Mouse (Mus musculus) cerebellum, adult 2 months (tissue): ENCODE measurements around the gene Alg9. TPM values are rescaled to one million over a fixed set of nuclear protein-coding genes. Genes with fewer than 3 reads are reported as not detected.

Experiments
- DNase-seq, 2 experiments: peaks; one replicate each; pipeline ENCODE4 v3.0.0; 2021
- H3K27ac ChIP-seq: fragments of 200-500 bp; 2 replicates; pipeline ENCODE4 v1.5.1; 2012; ENCODE audit warnings: low read length, control low read depth, inconsistent platforms; ENCODE audit not compliant: insufficient read depth
- H3K27me3 ChIP-seq: fragments of 200-500 bp; 2 replicates; pipeline ENCODE4 v1.6.1; 2012; ENCODE audit warnings: inconsistent platforms, mild to moderate bottlenecking, low read length, moderate library complexity; ENCODE audit not compliant: control insufficient read depth, insufficient read depth
- H3K4me1 ChIP-seq: fragments of 200-500 bp; 2 replicates; pipeline ENCODE4 v1.6.1; 2011; ENCODE audit warnings: low read length; ENCODE audit not compliant: control insufficient read depth, insufficient read depth
- H3K4me3 ChIP-seq: fragments of 200-500 bp; replicated peaks from 2 replicates; pipeline ENCODE3; 2011; ENCODE audit warnings: mild to moderate bottlenecking, low read depth, low read length, control low read depth; ENCODE audit not compliant: insufficient read depth
- CTCF ChIP-seq: fragments of 200-500 bp; IDR thresholded peaks from 2 replicates; pipeline ENCODE4 v1.5.1; 2011; ENCODE audit warnings: low read depth, mild to moderate bottlenecking, control low read depth, low read length, moderate library complexity, borderline replicate concordance; ENCODE audit not compliant: insufficient read depth
- POLR2A ChIP-seq: fragments of 200-500 bp; IDR thresholded peaks from 2 replicates; pipeline ENCODE4 v1.6.1; 2011; ENCODE audit warnings: low read length, control low read depth, borderline replicate concordance; ENCODE audit not compliant: insufficient read depth
- WGBS: fragments of 180-500 bp; shearing (Covaris S2); methylation state at CpG from one replicate; pipeline ENCODE4 v1.1.7; 2018; 5-methylcytosine and 5-hydroxymethylcytosine counted together
- polyA plus RNA-seq: library from polyadenylated mRNA; depleted of rRNA; stranded (reverse); fragments of >200 nt; gene quantifications from 2 replicates; pipeline ENCODE4 v1.2.3, GENCODE M21; 2012

Gene Alg9
- polyA plus RNA-seq, 1 experiment, result 22.5 TPM

DNA sequence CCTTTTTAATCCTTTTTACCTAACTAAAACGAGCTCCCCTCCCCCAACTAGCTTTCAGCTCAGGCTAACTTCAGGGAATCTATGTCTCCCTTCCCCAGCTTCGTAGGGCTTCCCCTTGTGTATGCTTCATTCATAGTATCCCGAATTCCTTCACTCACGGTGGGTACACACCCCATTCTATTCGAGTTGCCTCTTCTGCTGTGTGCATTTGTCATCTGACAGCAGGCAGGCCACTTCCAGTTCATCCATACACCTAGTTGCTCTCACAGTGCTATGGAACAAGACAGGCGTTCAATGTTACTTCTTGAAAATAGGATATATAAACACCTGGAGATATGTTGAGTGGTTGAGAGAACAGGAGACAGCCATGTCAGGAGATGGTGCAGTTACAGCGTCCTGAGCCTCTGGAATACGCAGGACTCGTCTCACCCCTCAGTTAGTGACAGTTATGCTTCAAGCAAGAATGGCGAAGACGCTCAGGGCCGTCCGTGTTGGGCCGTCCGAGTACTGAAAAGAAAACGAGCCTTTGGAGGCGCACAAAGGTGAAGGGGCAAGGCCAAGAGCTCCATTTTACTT, 7.2 kb upstream of the Alg9 start:
- no peaks in the 10 kb centered on the region for H3K27me3 ChIP-seq
- TF ChIP-seq CTCF (no peak), POLR2A (no peak)
- H3K4me1 ChIP-seq, result no peaks in the 10 kb centered on the region
- peak overlapping the region; percentile 18 for H3K27ac ChIP-seq
- WGBS, result 2% methylated on average over 17 of the region's 17 CpGs
- DNase-seq, result peak in 1 of 2 experiments; percentile 32
- H3K4me3 ChIP-seq, result peak overlapping the region; percentile 69

DNA sequence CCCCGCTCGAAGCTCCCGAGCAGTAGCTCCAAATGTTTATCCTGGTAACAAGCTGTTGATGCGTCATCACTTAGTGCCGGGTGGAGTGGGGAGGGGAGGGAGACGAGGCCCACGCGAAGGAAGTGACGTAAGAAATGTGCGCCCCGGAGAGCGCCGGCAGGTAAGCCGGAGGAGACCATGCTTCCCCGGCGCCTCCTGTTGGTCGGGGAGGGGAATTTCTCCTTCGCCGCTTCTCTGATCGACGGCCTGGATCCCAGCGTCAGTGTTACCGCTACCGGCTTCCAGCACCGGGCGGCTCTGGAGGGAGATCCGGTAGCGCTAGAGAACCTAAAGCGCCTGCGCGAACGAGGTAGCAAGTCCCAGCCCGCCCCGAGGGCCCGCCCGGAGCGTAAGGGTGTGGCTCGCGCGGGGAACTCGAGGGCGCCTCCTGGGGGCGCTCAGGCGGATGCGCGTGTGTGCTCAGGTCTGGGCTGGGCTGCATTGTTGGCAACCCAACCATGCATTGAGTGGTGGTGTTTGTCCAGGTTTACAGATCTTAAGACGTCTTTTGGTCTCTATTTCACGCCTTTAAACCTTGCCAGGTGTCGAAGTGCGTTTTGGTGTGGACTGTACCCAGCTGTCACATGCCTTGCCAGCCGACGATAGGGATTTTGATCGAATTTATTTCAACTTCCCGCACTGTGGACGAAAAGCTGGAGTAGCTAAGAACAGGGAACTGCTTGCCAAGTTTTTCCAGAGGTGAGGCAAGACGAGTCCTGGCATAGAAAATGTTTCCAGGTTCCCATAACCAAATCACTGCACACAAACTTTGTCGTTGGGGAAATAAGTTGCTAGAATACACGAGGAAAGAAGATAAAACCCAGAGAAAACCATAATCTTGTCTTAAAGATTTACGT, 6.5 kb upstream of the Alg9 start, which contains the start of gene Fdxacb1:
Fdxacb1 (plus strand) TSS at position 130 of the 896 bp plus-strand sequence.
- Histone ChIP-seq H3K4me1 (no peaks in the 10 kb centered on the region), H3K27ac (peak within 1 kb of the TSS; percentile 58), H3K4me3 (peak within 1 kb of the TSS; percentile 69), H3K27me3 (no peaks in the 10 kb centered on the region)
- 3% methylated on average over 59 of the region's 59 CpGs for WGBS
- TF ChIP-seq POLR2A, result peak; percentile 66; the same call in 1 of the 2 replicates
- TF ChIP-seq CTCF, result peak; percentile 61
- DNase-seq, result peak; percentile 99

DNA sequence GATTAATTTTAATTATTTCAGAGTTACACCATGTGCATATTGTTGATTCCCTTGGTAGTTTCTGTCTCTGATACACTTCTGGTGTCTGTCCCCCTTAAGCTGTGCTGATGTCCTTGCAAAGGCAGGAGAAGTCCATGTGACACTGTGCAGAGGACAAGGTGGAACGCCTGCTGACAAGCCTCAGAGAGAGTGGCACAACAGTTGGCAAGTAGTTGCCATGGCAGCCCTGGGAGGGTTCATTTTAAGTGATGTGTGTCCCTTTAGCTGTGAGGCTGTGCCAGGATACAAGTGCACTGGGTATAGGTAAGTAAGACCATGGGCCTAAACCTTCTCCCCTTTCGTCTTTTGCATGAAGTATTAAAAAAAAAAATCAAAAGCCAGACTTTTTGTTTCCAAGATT, 4.8 kb upstream of the Alg9 start:
- DNase-seq, result no peak
- H3K4me1 ChIP-seq, result peaks cover 4% of the 10 kb centered on the region; the same call in 1 of the 2 replicates
- no peaks in the 10 kb centered on the region for H3K27me3 ChIP-seq
- H3K27ac ChIP-seq, result no peak overlapping the region
- 73% methylated on average over 2 of the region's 2 CpGs for WGBS
- H3K4me3 ChIP-seq, result no peak overlapping the region
- TF ChIP-seq CTCF (no peak), POLR2A (no peak)

DNA sequence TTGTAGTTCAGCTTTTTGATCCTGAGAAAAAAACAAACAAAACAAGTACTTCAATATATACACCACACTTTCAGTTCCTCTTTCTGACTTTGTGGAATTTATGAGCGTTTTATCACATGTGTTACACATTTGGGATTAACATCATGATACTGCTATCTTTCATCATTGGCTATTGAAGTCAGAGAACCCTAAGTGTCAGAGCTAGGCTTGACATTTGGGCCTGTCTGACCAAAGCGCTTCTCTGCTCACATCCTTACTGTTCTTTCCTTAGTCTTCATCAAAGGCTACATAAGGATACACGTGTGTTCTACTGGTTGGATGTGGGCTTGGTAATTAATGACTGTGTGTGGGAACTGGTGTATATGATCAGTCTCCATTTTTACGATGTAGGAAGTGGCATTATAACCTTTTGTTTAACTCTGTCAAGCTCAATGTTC, 775 bp upstream of the Alg9 start:
- TF ChIP-seq POLR2A, result no peak
- no peak for TF ChIP-seq CTCF
- 80% methylated on average over 4 of the region's 4 CpGs for WGBS
- H3K4me3 ChIP-seq, result no peak overlapping the region

DNA sequence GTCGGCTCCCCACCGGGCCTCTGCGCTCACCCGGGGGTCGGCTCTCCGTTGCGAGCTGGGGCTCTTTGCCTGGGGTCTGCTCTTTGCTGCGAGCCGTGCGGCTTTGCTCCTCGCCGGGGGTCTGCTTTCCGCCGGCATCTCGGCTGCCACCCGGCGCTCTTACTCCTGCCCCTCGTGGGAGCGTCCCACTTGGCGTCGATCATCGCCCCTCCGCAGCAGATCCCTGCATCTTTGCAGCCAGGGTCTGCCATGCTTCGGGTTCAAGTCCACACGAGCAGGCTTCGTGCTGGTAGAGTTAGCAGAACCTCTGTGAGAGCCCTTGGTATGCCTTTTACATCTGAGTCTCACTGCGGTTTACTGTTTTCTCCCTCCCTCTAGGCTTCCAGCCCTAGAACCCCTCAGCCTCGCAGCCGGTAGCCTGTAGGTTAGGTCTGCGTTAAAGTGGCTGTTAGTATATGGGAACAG, 875 bp downstream of the Alg9 start:
- DNase-seq, result no peak
- Histone ChIP-seq H3K27ac (no peak overlapping the region), H3K4me3 (peak overlapping the region; percentile 61), H3K27me3 (no peaks in the 10 kb centered on the region), H3K4me1 (peaks cover 8% of the 10 kb centered on the region; the same call in 1 of the 2 replicates)
- TF ChIP-seq POLR2A (no peak), CTCF (no peak)
- WGBS, result under 1% methylated on average over 30 of the region's 30 CpGs

More for the DNA sequence above, 775 bp upstream of the Alg9 start:
- Histone ChIP-seq H3K27ac (no peak overlapping the region), H3K27me3 (no peaks in the 10 kb centered on the region), H3K4me1 (peaks cover 8% of the 10 kb centered on the region; the same call in 1 of the 2 replicates)
- DNase-seq, result no peak

DNA sequence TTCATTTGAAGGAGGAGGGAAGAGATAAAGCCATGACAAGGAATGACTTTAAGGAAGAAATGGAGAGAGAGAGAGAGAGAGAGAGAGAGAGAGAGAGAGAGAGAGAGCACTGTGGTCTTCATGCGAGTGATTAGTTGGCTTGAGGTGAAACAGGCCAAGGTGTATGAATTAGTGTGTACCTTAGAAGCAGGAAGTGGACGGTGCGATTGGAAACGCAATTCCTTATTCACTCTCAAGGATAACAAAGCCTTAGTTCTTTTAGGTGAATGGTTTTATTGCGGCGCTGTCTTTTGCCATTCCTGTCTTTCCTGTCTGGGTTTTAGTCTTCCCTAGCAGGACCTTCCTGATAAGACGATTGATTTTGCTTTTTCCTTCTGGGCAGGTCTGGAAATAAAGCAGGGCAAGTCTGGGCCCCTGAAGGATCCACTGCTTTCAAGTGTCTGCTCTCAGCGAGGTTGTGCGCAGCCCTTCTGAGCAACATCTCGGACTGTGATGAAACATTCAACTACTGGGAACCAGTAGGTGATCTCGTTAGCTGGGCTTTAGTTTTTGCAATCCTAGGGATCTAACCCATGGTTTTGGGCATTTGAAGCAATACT, 1.4 kb downstream of the Alg9 start:
- H3K27ac ChIP-seq, result no peak overlapping the region
- H3K4me1 ChIP-seq, result peaks cover 8% of the 10 kb centered on the region; the same call in 1 of the 2 replicates
- TF ChIP-seq CTCF (no peak), POLR2A (no peak)
- H3K27me3 ChIP-seq, result no peaks in the 10 kb centered on the region
- peak overlapping the region; percentile 61 for H3K4me3 ChIP-seq
- no peak for DNase-seq
- WGBS, result 71% methylated on average over 11 of the region's 11 CpGs

DNA sequence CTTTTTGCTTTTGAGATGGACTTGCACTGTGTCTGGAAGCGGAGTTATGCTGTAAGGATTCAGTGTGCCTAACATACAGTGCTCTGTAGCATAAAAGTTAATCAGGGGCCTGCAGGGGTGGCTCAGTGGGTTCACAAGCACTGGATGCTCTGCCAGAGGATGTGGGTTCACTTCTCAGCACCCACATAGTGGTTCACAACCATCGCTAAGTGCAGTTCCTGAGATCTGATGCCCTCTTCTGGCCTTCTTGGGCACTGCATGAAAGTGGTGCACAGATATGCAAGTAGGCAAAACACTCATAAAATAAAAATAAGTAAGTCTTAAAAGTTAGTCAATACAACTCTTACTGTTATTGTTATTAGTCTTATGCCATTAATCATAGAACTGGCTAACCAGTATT, 7.3 kb downstream of the Alg9 start:
- H3K4me3 ChIP-seq, result no peak overlapping the region
- no peak overlapping the region for H3K27ac ChIP-seq
- peak in 1 of 2 experiments; percentile 26 for DNase-seq
- 78% methylated on average over 2 of the region's 2 CpGs for WGBS
- no peaks in the 10 kb centered on the region for H3K27me3 ChIP-seq
- TF ChIP-seq POLR2A (no peak), CTCF (peak; percentile 29; the same call in 1 of the 2 replicates)
- no peaks in the 10 kb centered on the region for H3K4me1 ChIP-seq
